Mouse (Mus musculus): ENCODE data around the gene Krtap13. TPM values are rescaled to one million over a fixed set of nuclear protein-coding genes. Genes with fewer than 3 reads are reported as not detected.
"Not testable (repeated sequence)": the region's sequence is repeated elsewhere in the genome, so short reads cannot be mapped to it uniquely, and the experiment has no call there.

Krtap13 gene
- polyA plus RNA-seq (2012; rRNA removed): not detected in 2 replicates

GRCm38 (mm10) chr16:88751535-88751934 is at the start of gene Krtap13:
TSS of gene Krtap13 (minus strand) at chr16:88751635.
- H3K36me3 ChIP-seq (ENCODE audit: control insufficient read depth, insufficient read depth, low read length); H3K27me3 ChIP-seq (ENCODE audit: control insufficient read depth, insufficient read depth, low read length); H3K27ac ChIP-seq (ENCODE audit: control insufficient read depth, insufficient read depth, low read length); H3K4me1 ChIP-seq (replicated peaks; ENCODE audit: control insufficient read depth, insufficient read depth, low read length); DNase-seq; H3K4me3 ChIP-seq (ENCODE audit: control insufficient read depth, insufficient read depth, low read length): not testable (repeated sequence)
- 89% methylated on average over 3 of the region's 3 CpGs for WGBS

GRCm38 (mm10) chr16:88786786-88787185 is 35.4 kb upstream of the Krtap13 start:
- no peak for DNase-seq
- no peaks in the 10 kb centered on the region for H3K27me3 ChIP-seq (ENCODE audit: control insufficient read depth, insufficient read depth, low read length)
- no peaks in the 10 kb centered on the region for H3K36me3 ChIP-seq (ENCODE audit: control insufficient read depth, insufficient read depth, low read length)
- no peak overlapping the region for H3K27ac ChIP-seq (ENCODE audit: control insufficient read depth, insufficient read depth, low read length)
- H3K4me3 ChIP-seq (ENCODE audit: control insufficient read depth, insufficient read depth, low read length): no peak overlapping the region
- WGBS: 86% methylated on average over 2 of the region's 2 CpGs
- TF ChIP-seq POLR2A (IDR thresholded peaks at IDR 0.05; ENCODE audit: control insufficient read depth, extremely low read depth, insufficient read depth, low read length, poor library complexity): no peak
- TF ChIP-seq CTCF (IDR thresholded peaks at IDR 0.05; ENCODE audit: borderline replicate concordance, control insufficient read depth, extremely low read depth, insufficient read depth, low read length, poor library complexity): no peak
- H3K4me1 ChIP-seq (replicated peaks; ENCODE audit: control insufficient read depth, insufficient read depth, low read length): no peaks in the 10 kb centered on the region

- WGBS: 94% methylated on average over 6 of the region's 6 CpGs
- H3K27ac ChIP-seq (ENCODE audit: control insufficient read depth, insufficient read depth, low read length): no peak within 1 kb of the TSS
- H3K4me1 ChIP-seq (replicated peaks; ENCODE audit: control insufficient read depth, insufficient read depth, low read length): no peaks in the 10 kb centered on the region
- DNase-seq: no peak
- no peaks in the 10 kb centered on the region for H3K36me3 ChIP-seq (ENCODE audit: control insufficient read depth, insufficient read depth, low read length)
- no peak within 1 kb of the TSS for H3K4me3 ChIP-seq (ENCODE audit: control insufficient read depth, insufficient read depth, low read length)
- H3K27me3 ChIP-seq (ENCODE audit: control insufficient read depth, insufficient read depth, low read length): no peaks in the 10 kb centered on the region
- TF ChIP-seq CTCF (IDR thresholded peaks at IDR 0.05; ENCODE audit: borderline replicate concordance, control insufficient read depth, extremely low read depth, insufficient read depth, low read length, poor library complexity): no peak
- no peak for TF ChIP-seq POLR2A (IDR thresholded peaks at IDR 0.05; ENCODE audit: control insufficient read depth, extremely low read depth, insufficient read depth, low read length, poor library complexity)
Measured at GRCm38 (mm10) chr16:88777596-88777995, 26.2 kb upstream of the Krtap13 start, which contains the start of gene Gm5965. TSS of gene Gm5965 (plus strand) at chr16:88777896.

- no peak for DNase-seq
- H3K36me3 ChIP-seq (ENCODE audit: control insufficient read depth, insufficient read depth, low read length): no peaks in the 10 kb centered on the region
- TF ChIP-seq CTCF (IDR thresholded peaks at IDR 0.05; ENCODE audit: borderline replicate concordance, control insufficient read depth, extremely low read depth, insufficient read depth, low read length, poor library complexity) (no peak), POLR2A (IDR thresholded peaks at IDR 0.05; ENCODE audit: control insufficient read depth, extremely low read depth, insufficient read depth, low read length, poor library complexity) (no peak)
- no peak within 1 kb of the TSS for H3K27ac ChIP-seq (ENCODE audit: control insufficient read depth, insufficient read depth, low read length)
- H3K4me3 ChIP-seq (ENCODE audit: control insufficient read depth, insufficient read depth, low read length): no peak within 1 kb of the TSS
- no peaks in the 10 kb centered on the region for H3K27me3 ChIP-seq (ENCODE audit: control insufficient read depth, insufficient read depth, low read length)
- H3K4me1 ChIP-seq (replicated peaks; ENCODE audit: control insufficient read depth, insufficient read depth, low read length): no peaks in the 10 kb centered on the region
- WGBS: 89% methylated on average over 2 of the region's 2 CpGs
Measured at GRCm38 (mm10) chr16:88774106-88774505, 22.7 kb upstream of the Krtap13 start, which contains the start of gene 2310057N15Rik. TSS of gene 2310057N15Rik (minus strand) at chr16:88774206.

- whole genome bisulfite sequencing: 89% methylated on average over 3 of the region's 3 CpGs
- not testable (repeated sequence) for H3K4me3 ChIP-seq (ENCODE audit: control insufficient read depth, insufficient read depth, low read length); DNase-seq; H3K4me1 ChIP-seq (replicated peaks; ENCODE audit: control insufficient read depth, insufficient read depth, low read length); H3K27ac ChIP-seq (ENCODE audit: control insufficient read depth, insufficient read depth, low read length); H3K36me3 ChIP-seq (ENCODE audit: control insufficient read depth, insufficient read depth, low read length); H3K27me3 ChIP-seq (ENCODE audit: control insufficient read depth, insufficient read depth, low read length)
Measured at GRCm38 (mm10) chr16:88758547-88758946, 7.1 kb upstream of the Krtap13 start, which contains the start of gene 2310034C09Rik. TSS of gene 2310034C09Rik (plus strand) at chr16:88758847.

GRCm38 (mm10) chr16:88747943-88748342 is 3.5 kb downstream of the Krtap13 start:
- WGBS: 66% methylated on average over 4 of the region's 4 CpGs
- TF ChIP-seq CTCF (IDR thresholded peaks at IDR 0.05; ENCODE audit: borderline replicate concordance, control insufficient read depth, extremely low read depth, insufficient read depth, low read length, poor library complexity) (no peak), POLR2A (IDR thresholded peaks at IDR 0.05; ENCODE audit: control insufficient read depth, extremely low read depth, insufficient read depth, low read length, poor library complexity) (no peak)
- Histone ChIP-seq H3K27me3 (ENCODE audit: control insufficient read depth, insufficient read depth, low read length) (no peaks in the 10 kb centered on the region), H3K36me3 (ENCODE audit: control insufficient read depth, insufficient read depth, low read length) (no peaks in the 10 kb centered on the region), H3K4me3 (ENCODE audit: control insufficient read depth, insufficient read depth, low read length) (no peak overlapping the region), H3K4me1 (replicated peaks; ENCODE audit: control insufficient read depth, insufficient read depth, low read length) (no peaks in the 10 kb centered on the region), H3K27ac (ENCODE audit: control insufficient read depth, insufficient read depth, low read length) (no peak overlapping the region)
- DNase-seq: no peak

GRCm38 (mm10) chr16:88744750-88745340 is 6.6 kb downstream of the Krtap13 start:
- no peaks in the 10 kb centered on the region for H3K4me1 ChIP-seq (replicated peaks; ENCODE audit: control insufficient read depth, insufficient read depth, low read length)
- WGBS: 56% methylated on average over 4 of the region's 4 CpGs
- TF ChIP-seq POLR2A (IDR thresholded peaks at IDR 0.05; ENCODE audit: control insufficient read depth, extremely low read depth, insufficient read depth, low read length, poor library complexity) (no peak), CTCF (IDR thresholded peaks at IDR 0.05; ENCODE audit: borderline replicate concordance, control insufficient read depth, extremely low read depth, insufficient read depth, low read length, poor library complexity) (no peak)
- H3K4me3 ChIP-seq (ENCODE audit: control insufficient read depth, insufficient read depth, low read length): no peak overlapping the region
- H3K36me3 ChIP-seq (ENCODE audit: control insufficient read depth, insufficient read depth, low read length): no peaks in the 10 kb centered on the region
- no peak for DNase-seq
- no peaks in the 10 kb centered on the region for H3K27me3 ChIP-seq (ENCODE audit: control insufficient read depth, insufficient read depth, low read length)
- no peak overlapping the region for H3K27ac ChIP-seq (ENCODE audit: control insufficient read depth, insufficient read depth, low read length)

All from thymus, adult 2 months (tissue).